Mouse (Mus musculus) cerebellum, postnatal 14 days (tissue): ENCODE results near the gene Pmfbp1.

ENCODE experiments used
- DNase-seq, 2 experiments: peaks; one replicate each; pipeline ENCODE4 v3.0.0; 2021; ENCODE audit warnings: mixed read lengths in 2 of 2

Pmfbp1 gene

GRCm38 (mm10) chr8:109503566-109503965, 9.7 kb downstream of the Pmfbp1 start:
- no peak for DNase-seq

- DNase-seq = no peak
Measured at GRCm38 (mm10) chr8:109505560-109505959, 11.7 kb downstream of the Pmfbp1 start.

DNA sequence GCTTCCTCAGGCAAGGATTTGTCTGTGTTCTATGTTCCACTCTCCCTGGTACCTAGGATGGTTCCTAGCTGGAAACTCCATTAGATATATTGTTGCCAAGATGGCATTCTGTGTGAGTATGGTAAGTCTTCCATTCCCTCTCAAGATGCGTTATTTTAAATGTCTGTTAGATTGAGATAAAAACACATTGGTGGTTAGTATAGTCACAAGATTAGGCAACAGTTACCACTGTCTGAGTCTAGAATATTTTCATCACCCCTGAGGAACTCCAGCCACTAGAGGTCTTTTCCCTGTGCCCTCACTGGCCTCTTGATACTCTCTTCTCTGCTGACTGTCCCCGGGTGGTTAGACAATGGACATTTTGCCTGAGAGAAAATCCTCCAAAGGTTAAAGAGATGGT, 30.2 kb downstream of the Pmfbp1 start:
- no peak for DNase-seq

- DNase-seq = peak; percentile 43 to 63
Measured at GRCm38 (mm10) chr8:109535140-109535990, 41.5 kb downstream of the Pmfbp1 start.

GRCm38 (mm10) chr8:109536703-109537102, 42.9 kb downstream of the Pmfbp1 start:
- DNase-seq = peak; percentile 83 to 90

GRCm38 (mm10) chr8:109542165-109542564, 48.3 kb downstream of the Pmfbp1 start:
- DNase-seq = no peak

DNA sequence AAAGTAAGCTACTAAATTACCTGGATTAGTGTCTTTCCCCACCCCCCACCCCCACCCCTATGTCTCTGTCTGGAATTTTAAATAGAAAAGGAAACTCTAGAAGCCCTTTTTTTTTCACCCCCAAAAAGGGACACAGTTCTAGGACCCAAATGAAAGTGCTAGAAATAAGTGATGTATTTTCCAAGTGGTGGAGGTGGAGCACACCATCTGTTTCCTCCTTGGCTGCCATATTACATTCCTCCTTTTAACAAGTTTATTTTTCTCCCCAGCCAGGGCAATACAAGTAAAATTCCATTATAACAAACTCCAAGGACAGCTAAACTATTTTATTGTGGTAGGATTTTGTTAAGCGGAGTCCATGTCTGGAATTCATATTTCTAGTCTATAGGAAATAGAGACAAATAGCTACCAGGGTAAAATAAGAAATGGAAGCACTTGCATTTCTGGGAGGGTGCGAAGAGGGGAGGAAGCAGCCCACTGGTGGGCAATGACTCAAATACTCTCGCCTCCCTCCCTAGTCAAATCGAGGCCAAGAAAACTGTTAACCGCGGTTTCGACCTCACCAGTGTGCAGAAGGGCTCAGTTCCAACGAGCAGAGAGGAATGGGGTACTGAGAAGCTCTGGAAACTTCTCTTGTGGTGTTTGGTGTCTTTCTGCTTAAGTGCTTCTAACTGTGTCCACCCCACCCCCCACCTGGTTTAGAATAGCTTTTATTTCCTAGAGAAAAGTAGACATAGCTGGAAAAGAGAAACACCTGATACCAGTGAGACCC, 49.1 kb downstream of the Pmfbp1 start:
- no peak for DNase-seq

DNA sequence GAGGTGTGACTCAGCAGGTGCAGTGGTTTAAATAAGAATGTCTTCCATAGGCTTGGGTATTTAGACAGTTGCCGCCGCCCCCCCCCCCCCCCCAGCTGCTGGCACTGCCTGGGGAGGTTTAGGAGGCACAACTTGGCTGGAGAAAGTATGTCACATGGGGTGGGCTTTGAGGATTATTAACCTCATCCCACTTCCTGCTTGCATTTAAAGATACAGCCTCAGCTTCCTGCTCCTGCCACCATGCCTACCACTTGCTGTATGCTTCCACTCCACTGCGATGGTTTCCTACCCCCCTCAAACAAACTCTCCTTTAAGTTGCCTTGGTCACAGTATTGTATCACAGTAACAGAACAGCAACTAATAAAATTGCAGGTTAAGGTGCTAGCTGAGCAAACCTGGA, 50.2 kb downstream of the Pmfbp1 start:
- no peak for DNase-seq

- peak in 1 of 2 experiments; percentile 44 for DNase-seq
Measured at GRCm38 (mm10) chr8:109551663-109552062, 57.8 kb downstream of the Pmfbp1 start.

- no peak for DNase-seq
Measured at GRCm38 (mm10) chr8:109563881-109564280, 70.1 kb downstream of the Pmfbp1 start.

GRCm38 (mm10) chr8:109564766-109565165, 70.9 kb downstream of the Pmfbp1 start:
- DNase-seq = no peak

DNA sequence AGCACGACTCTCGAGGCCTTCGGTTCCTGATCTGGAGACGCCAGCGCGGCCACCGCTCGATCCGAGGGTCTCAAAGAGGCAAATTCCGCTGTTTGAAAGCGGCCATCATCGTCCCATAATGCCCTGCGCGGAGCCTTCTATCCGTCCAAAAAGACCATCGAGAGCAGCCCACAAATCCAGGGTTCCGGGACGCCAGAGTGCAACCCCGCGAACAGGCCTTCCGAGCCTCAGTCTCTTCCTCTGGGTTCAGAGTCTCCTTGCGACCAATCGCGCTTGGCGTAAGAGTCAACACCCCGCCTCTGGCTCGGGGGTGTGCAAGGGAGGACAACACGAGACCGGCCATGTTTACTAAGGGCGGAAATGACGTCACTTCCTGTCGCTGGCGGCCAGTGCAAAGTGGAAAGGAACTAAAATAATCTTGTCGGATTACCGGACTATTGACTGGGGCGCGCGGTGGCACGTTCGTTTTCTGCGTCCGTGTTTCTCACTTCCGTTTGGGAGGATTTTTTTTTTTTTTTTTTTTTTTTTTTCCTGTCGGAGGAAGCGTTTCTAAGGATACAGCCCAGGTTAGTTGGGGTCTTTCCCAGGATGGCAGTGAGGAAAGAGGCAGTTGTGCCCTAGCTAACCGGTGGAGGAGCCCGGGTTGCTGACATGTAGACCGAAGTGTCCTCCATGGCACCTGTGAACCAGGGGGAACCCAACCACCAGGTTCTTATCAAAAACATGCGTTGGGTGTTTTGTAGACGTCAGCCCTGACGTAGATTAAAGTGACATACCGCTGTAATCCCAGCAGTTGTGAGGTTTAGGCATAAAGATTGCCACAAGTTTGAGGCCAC, 71.9 kb downstream of the Pmfbp1 start, which contains the start of the genes Dhx38 and Txnl4b:
Gene Dhx38 (minus strand): TSS at position 364 of the 836 bp plus-strand sequence.
Gene Txnl4b (plus strand): TSS at position 395 of the 836 bp plus-strand sequence.
- DNase-seq = peak; percentile 99

- no peak for DNase-seq
Measured at GRCm38 (mm10) chr8:109571139-109571538, 77.3 kb downstream of the Pmfbp1 start.

GRCm38 (mm10) chr8:109576311-109576710, 82.5 kb downstream of the Pmfbp1 start:
- DNase-seq = no peak

- DNase-seq = no peak
Measured at GRCm38 (mm10) chr8:109578900-109579301, 85.1 kb downstream of the Pmfbp1 start, which contains the start of gene Hp. Gene Hp, minus strand, starts transcription at chr8:109579172.

DNA sequence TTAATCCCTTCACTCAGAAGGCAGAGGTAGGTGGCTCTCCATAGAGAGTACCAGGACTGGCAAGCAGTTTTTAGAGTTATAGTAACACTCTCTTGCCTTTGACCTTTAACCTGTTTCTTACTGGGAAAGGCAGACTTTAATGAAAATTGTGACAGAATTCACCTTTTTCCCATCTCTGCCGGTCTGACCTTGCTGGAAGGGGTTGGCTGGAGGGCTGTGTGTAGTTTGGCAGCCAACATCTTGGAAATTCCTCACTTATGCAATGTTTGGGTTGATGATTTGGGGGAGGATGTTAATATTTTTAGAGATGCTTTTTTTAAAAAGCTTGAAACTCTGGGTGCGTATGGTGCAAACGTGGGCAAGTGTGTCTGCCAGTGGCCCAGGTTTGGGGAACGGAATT, 90.5 kb downstream of the Pmfbp1 start:
- DNase-seq = no peak

GRCm38 (mm10) chr8:109584830-109585229, 91.0 kb downstream of the Pmfbp1 start:
- DNase-seq = no peak

GRCm38 (mm10) chr8:109585652-109586051, 91.8 kb downstream of the Pmfbp1 start:
- no peak for DNase-seq

DNA sequence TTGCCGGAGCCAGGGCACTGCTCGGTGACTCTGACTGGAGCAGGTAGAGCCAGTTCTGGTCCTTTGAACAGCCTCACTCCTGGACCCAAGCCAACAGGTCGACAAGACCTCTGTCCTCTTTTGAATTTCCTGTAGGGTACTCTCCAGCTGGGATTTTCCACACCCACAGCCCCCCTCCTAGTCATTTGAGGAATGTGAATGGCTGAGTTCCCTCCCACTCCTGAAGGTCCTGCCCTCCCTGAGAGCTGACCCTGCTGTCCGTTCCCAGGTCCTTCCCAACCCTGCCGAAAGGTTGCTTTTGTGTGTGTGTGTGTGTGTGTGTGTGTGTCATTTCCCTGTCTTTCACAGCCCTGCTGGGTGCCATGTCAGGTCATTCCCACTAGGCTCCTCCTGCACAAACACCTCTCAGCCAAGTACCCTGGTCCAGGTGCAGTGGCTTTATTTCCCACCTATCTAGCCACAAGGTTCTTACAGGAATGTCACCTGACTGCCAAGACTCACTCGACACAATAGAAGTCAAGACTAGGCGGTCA, 93.2 kb downstream of the Pmfbp1 start:
- DNase-seq = no peak

- DNase-seq = no peak
Measured at GRCm38 (mm10) chr8:109590901-109591300, 97.1 kb downstream of the Pmfbp1 start.

DNA sequence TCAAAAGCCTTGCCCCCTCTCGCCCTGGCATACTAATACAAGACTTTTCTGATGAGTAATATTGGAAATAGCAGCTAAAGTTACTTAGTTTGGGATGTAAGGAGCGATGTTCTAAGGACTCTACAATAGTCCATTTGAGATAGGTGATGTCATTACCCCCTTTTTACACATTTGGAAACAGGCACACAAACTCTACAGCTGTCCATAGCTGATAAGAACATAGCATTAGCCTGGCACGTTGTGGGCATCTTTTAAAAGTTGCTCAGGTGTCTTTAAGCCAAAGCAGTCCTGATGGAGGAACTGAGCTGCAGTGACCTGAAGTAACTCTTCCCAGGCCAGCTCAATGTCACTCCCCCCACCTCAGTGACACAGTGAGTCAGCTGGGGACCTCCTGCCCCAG, 97.5 kb downstream of the Pmfbp1 start:
- DNase-seq = no peak

DNA sequence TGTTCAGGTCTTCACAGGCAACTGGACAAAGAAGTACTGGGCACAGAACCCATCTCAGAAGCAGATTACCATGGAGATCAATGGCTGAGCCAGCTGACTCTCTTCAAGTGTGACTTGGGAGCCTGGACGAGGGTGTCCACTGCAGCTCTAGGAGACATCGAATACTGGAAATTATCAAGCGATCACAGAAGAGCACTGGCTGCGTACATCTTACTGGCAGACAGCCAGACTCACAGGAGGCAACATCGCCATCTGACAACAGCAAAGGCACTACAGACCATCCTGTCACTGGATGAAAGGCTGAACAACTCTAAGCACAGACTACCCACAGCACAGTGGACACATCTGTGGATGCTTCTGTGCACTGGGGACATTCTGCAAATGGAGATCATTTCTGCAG, 98.3 kb downstream of the Pmfbp1 start:
- DNase-seq = no peak
